Mouse (Mus musculus) small intestine, adult 10 weeks (tissue): Measurements from ENCODE around the gene Krtap12-1. TPM values are rescaled to one million over a fixed set of nuclear protein-coding genes. Genes with fewer than 3 reads are reported as not detected.

Experiments used
- polyA plus RNA-seq: library from polyadenylated mRNA; stranded (reverse); fragments of 350-450 nt; fragmentation: Illumina TruSeq; extraction: RNeasy Lipid Tissue Mini Kit (QIAGEN cat#74804); gene quantifications from one replicate; pipeline ENCODE4 v1.2.3, GENCODE M21; 2014; ENCODE audit warnings: low replicate concordance

Krtap12-1 gene
- polyA plus RNA-seq, result not detected

GRCm38 (mm10) chr10:77720299-77720698 lies at the start of gene Krtap12-1:
Gene Krtap12-1, plus strand, starts transcription at chr10:77720599.

GRCm38 (mm10) chr10:77685895-77686664 lies 34.3 kb upstream of the Krtap12-1 start, which contains the start of gene Tspear:
Gene Tspear, plus strand, starts transcription at chr10:77686569.

GRCm38 (mm10) chr10:77690356-77690807 lies 30.0 kb upstream of the Krtap12-1 start, which contains the start of gene Gm19402:
Gene Gm19402, minus strand, starts transcription at chr10:77690757.

GRCm38 (mm10) chr10:77697133-77697532 lies 23.3 kb upstream of the Krtap12-1 start, which contains the start of gene Gm9508:
Gene Gm9508, minus strand, starts transcription at chr10:77697233.

GRCm38 (mm10) chr10:77706326-77706725 lies 14.1 kb upstream of the Krtap12-1 start, which contains the start of gene Gm10272:
Gene Gm10272, plus strand, starts transcription at chr10:77706626.

GRCm38 (mm10) chr10:77711157-77711556 lies 9.2 kb upstream of the Krtap12-1 start, which contains the start of gene Gm10024:
Gene Gm10024, plus strand, starts transcription at chr10:77711457.

GRCm38 (mm10) chr10:77715507-77715906 lies 4.9 kb upstream of the Krtap12-1 start, which contains the start of gene Gm10142:
Gene Gm10142, plus strand, starts transcription at chr10:77715807.

GRCm38 (mm10) chr10:77726186-77726585 lies 5.8 kb downstream of the Krtap12-1 start, which contains the start of gene Gm10100:
Gene Gm10100, plus strand, starts transcription at chr10:77726486.

GRCm38 (mm10) chr10:77741924-77742688 lies 21.7 kb downstream of the Krtap12-1 start, which contains the start of gene Gm18596:
Gene Gm18596, minus strand, starts transcription at chr10:77742638.

GRCm38 (mm10) chr10:77751254-77751653 lies 30.9 kb downstream of the Krtap12-1 start, which contains the start of gene Gm9736:
Gene Gm9736, minus strand, starts transcription at chr10:77751354.

GRCm38 (mm10) chr10:77759582-77759981 lies 39.2 kb downstream of the Krtap12-1 start, which contains the start of gene Gm3233:
Gene Gm3233, minus strand, starts transcription at chr10:77759682.

Other genes starting within 250 kb of the Krtap12-1 start
- gene Fam207a, start 204.8 kb upstream of the Krtap12-1 start, polyA plus RNA-seq, result 0.22 TPM
- 3.0 TPM for gene Itgb2, start 190.3 kb upstream of the Krtap12-1 start, polyA plus RNA-seq
- gene Pttg1ip, start 138.9 kb upstream of the Krtap12-1 start, polyA plus RNA-seq, result 153 TPM
- gene Sumo3, start 114.5 kb upstream of the Krtap12-1 start, polyA plus RNA-seq, result 54.4 TPM
- gene Gm49325, start 114.4 kb upstream of the Krtap12-1 start, polyA plus RNA-seq, result not detected
- gene Ube2g2, start 98.3 kb upstream of the Krtap12-1 start, polyA plus RNA-seq, result 2.6 TPM
- not detected for gene Tspear, start 34.0 kb upstream of the Krtap12-1 start, polyA plus RNA-seq
- not detected for gene Gm19402, start 29.8 kb upstream of the Krtap12-1 start, polyA plus RNA-seq
- not detected for gene Gm9508, start 23.4 kb upstream of the Krtap12-1 start, polyA plus RNA-seq
- gene Gm10272, start 14.0 kb upstream of the Krtap12-1 start, polyA plus RNA-seq, result not detected
- not detected for gene Gm10024, start 9.1 kb upstream of the Krtap12-1 start, polyA plus RNA-seq
- gene Gm10142, start 4.8 kb upstream of the Krtap12-1 start, polyA plus RNA-seq, result not detected
- gene Gm10100, start 5.9 kb downstream of the Krtap12-1 start, polyA plus RNA-seq, result not detected
- not detected for gene Gm18596, start 22.0 kb downstream of the Krtap12-1 start, polyA plus RNA-seq
- gene Gm9736, start 30.8 kb downstream of the Krtap12-1 start, polyA plus RNA-seq, result not detected
- gene Gm3233, start 39.1 kb downstream of the Krtap12-1 start, polyA plus RNA-seq, result not detected
- not detected for gene Gm3238, start 50.7 kb downstream of the Krtap12-1 start, polyA plus RNA-seq
- not detected for gene Gm7138, start 56.3 kb downstream of the Krtap12-1 start, polyA plus RNA-seq
- gene Gm3250, start 61.9 kb downstream of the Krtap12-1 start, polyA plus RNA-seq, result not detected
- gene Gm7137, start 67.6 kb downstream of the Krtap12-1 start, polyA plus RNA-seq, result not detected
- not detected for gene Gm9639, start 74.5 kb downstream of the Krtap12-1 start, polyA plus RNA-seq
- not detected for gene Gm19668, start 78.5 kb downstream of the Krtap12-1 start, polyA plus RNA-seq
- not detected for gene Gm9507, start 91.2 kb downstream of the Krtap12-1 start, polyA plus RNA-seq
- gene Gm2696, start 94.1 kb downstream of the Krtap12-1 start, polyA plus RNA-seq, result not detected
- gene Krtap10-4, start 106.5 kb downstream of the Krtap12-1 start, polyA plus RNA-seq, result not detected
- gene Krtap10-10, start 115.3 kb downstream of the Krtap12-1 start, polyA plus RNA-seq, result not detected
- gene Gm36176, start 126.2 kb downstream of the Krtap12-1 start, polyA plus RNA-seq, result not detected
- gene Gm10318, start 132.3 kb downstream of the Krtap12-1 start, polyA plus RNA-seq, result not detected
- gene Gm3285, start 141.4 kb downstream of the Krtap12-1 start, polyA plus RNA-seq, result not detected
- 2.0 TPM for gene Lrrc3, start 181.9 kb downstream of the Krtap12-1 start, polyA plus RNA-seq
- 1.3 TPM for gene Trpm2, start 250.0 kb downstream of the Krtap12-1 start, polyA plus RNA-seq